Mouse (Mus musculus) forebrain, embryonic 13.5 days (tissue): ENCODE measurements around the gene Frat1. TPM values are rescaled to one million over a fixed set of nuclear protein-coding genes. Genes with fewer than 3 reads are reported as not detected.
"Not testable (repeated sequence)": the region's sequence is repeated elsewhere in the genome, so short reads cannot be mapped to it uniquely, and the experiment has no call there.

Experiments
- ATAC-seq: fragments of 200-750 bp; cut with Nextera tagmentation; 2 replicates; pipeline ENCODE4 v1.8.0; 2017
- H3K27ac ChIP-seq: fragments of 300-500 bp; sonication (generic); 2 replicates; pipeline ENCODE4 v1.5.1; 2015; ENCODE audit warnings: inconsistent platforms, mild to moderate bottlenecking, moderate library complexity
- H3K27me3 ChIP-seq: fragments of 300-500 bp; sonication (generic); 2 replicates; pipeline ENCODE4 v1.6.1; 2015; ENCODE audit warnings: mild to moderate bottlenecking, inconsistent platforms
- H3K36me3 ChIP-seq: fragments of 300-500 bp; sonication (generic); 2 replicates; pipeline ENCODE4 v1.6.1; 2015; ENCODE audit warnings: mild to moderate bottlenecking, inconsistent platforms; ENCODE audit not compliant: poor library complexity, severe bottlenecking
- H3K4me1 ChIP-seq: fragments of 300-500 bp; sonication (generic); 2 replicates; pipeline ENCODE4 v1.6.1; 2015; ENCODE audit warnings: inconsistent platforms
- H3K4me2 ChIP-seq: fragments of 300-500 bp; sonication (generic); 2 replicates; pipeline ENCODE4 v1.6.1; 2015; ENCODE audit warnings: inconsistent platforms, mild to moderate bottlenecking, moderate library complexity
- H3K4me3 ChIP-seq: fragments of 300-500 bp; sonication (generic); 2 replicates; pipeline ENCODE4 v1.5.1; 2015; ENCODE audit warnings: mild to moderate bottlenecking, inconsistent platforms
- H3K9ac ChIP-seq: fragments of 300-500 bp; sonication (generic); 2 replicates; pipeline ENCODE4 v1.6.1; 2015; ENCODE audit warnings: mild to moderate bottlenecking, inconsistent platforms
- H3K9me3 ChIP-seq: fragments of 300-500 bp; sonication (generic); replicated peaks from 2 replicates; pipeline ENCODE4 v1.6.1; 2016; ENCODE audit warnings: inconsistent platforms
- WGBS: fragments of 180-500 bp; shearing (Covaris S2); methylation state at CpG from one replicate; pipeline ENCODE4 v1.1.7; 2015; 5-methylcytosine and 5-hydroxymethylcytosine counted together
- polyA plus RNA-seq: library from polyadenylated mRNA; unstranded; fragments of >200 nt; fragmentation: Nextera tagmentation; extraction: Ambion mirVana; gene quantifications from 2 replicates; pipeline ENCODE4 v1.2.1, GENCODE M21; 2015

Gene Frat1
- polyA plus RNA-seq, 1 experiment from 2014 or later = 25.7 TPM

GRCm38 (mm10) chr19:41847614-41847991, 17.8 kb downstream of the Frat1 start:
- H3K27ac ChIP-seq = peak overlapping the region; percentile 93
- H3K4me2 ChIP-seq = peak overlapping the region; percentile 95
- peak; percentile 61 for ATAC-seq
- not testable (repeated sequence) for H3K9me3 ChIP-seq, H3K27me3 ChIP-seq, H3K36me3 ChIP-seq
- peaks cover 44% of the 10 kb centered on the region for H3K4me1 ChIP-seq
- peak overlapping the region; percentile 94 for H3K9ac ChIP-seq
- under 1% methylated on average over 41 of the region's 53 CpGs for WGBS
- peak overlapping the region; percentile 90 for H3K4me3 ChIP-seq

DNA sequence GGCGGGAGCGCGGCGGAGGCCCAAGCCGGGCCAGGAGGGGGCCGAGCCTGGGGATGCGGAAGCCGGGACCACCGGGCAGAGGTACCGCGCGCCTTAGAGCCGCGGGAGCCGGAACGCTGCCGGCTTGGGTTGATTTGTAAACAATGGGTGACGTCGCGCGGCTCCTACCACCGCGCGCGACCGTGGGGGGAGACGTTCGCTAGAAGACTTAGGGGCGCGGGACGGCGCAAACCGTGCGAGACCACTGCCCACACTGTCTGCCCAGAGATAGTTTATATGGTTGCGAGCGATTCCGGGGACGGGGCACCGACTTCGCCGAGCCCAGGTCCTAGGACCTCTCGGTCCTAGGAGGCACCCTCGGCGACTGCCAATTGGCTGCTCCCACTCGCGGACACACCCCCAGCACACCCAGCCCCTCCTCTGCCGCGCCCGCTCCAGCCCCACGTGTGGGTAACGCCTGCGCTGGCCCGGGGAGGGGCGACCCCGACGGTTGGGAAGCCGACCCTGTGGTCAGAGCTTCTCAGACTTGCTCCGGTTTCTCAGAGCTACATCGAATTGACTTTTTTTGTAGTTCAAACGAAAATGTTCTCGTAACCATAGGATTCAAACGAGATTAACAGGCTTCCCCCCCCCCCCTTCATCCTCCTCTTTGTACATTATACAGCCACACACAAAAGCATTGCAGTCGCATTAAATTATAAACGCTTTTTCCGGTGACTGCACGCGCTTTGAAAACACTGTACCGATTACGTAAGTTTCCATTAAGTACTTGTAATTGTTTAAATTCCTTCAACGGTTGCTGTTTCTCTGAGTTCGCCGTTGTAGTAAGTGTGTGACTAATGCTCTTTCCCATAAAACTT, 18.5 kb downstream of the Frat1 start, which contains the start of gene Frat2:
Gene Frat2 (minus strand): TSS at position 141 of the 860 bp plus-strand sequence.
- WGBS = under 1% methylated on average over 70 of the region's 72 CpGs
- H3K9me3 ChIP-seq = no peaks in the 10 kb centered on the region; the same call in 1 of the 2 replicates
- H3K4me1 ChIP-seq = peaks cover 44% of the 10 kb centered on the region
- peak within 1 kb of the TSS; percentile 94 for H3K9ac ChIP-seq
- peak; percentile 96 for ATAC-seq
- H3K4me2 ChIP-seq = peak within 1 kb of the TSS; percentile 95
- H3K27ac ChIP-seq = peak within 1 kb of the TSS; percentile 93
- no peaks in the 10 kb centered on the region for H3K36me3 ChIP-seq
- peak within 1 kb of the TSS; percentile 90 for H3K4me3 ChIP-seq
- no peaks in the 10 kb centered on the region for H3K27me3 ChIP-seq

- Histone ChIP-seq H3K9ac (no peak overlapping the region), H3K27ac (peak overlapping the region; percentile 92), H3K36me3 (no peaks in the 10 kb centered on the region), H3K9me3 (no peaks in the 10 kb centered on the region; the same call in 1 of the 2 replicates), H3K27me3 (no peaks in the 10 kb centered on the region), H3K4me1 (peaks cover 42% of the 10 kb centered on the region), H3K4me3 (no peak overlapping the region), H3K4me2 (peak overlapping the region; percentile 47)
- no peak for ATAC-seq
- 5% methylated on average over 6 of the region's 6 CpGs for WGBS
These were observed 20.4 kb downstream of the Frat1 start for GRCm38 (mm10) chr19:41850021-41850718.

- H3K4me2 ChIP-seq = peak overlapping the region; percentile 47
- 0 out of 2 replicates have a peak overlapping the region, but pooled peaks have one; percentile 7 for H3K4me3 ChIP-seq
- no peak for ATAC-seq
- H3K27ac ChIP-seq = peak overlapping the region; percentile 92
- H3K9me3 ChIP-seq = no peaks in the 10 kb centered on the region; the same call in 1 of the 2 replicates
- peak overlapping the region; percentile 50 for H3K9ac ChIP-seq
- H3K36me3 ChIP-seq = no peaks in the 10 kb centered on the region
- WGBS = 10% methylated on average over 14 of the region's 14 CpGs
- peaks cover 35% of the 10 kb centered on the region for H3K4me1 ChIP-seq
- H3K27me3 ChIP-seq = no peaks in the 10 kb centered on the region
These were observed 21.2 kb downstream of the Frat1 start for GRCm38 (mm10) chr19:41850719-41851543.

GRCm38 (mm10) chr19:41852423-41852822, 22.7 kb downstream of the Frat1 start:
- no peak overlapping the region for H3K4me2 ChIP-seq
- ATAC-seq = no peak
- WGBS = 88% methylated on average over 4 of the region's 4 CpGs

GRCm38 (mm10) chr19:41857086-41857762, 27.5 kb downstream of the Frat1 start:
- Histone ChIP-seq H3K27ac (no peak overlapping the region), H3K4me2 (no peak overlapping the region), H3K36me3 (peaks cover 9% of the 10 kb centered on the region), H3K4me3 (no peak overlapping the region), H3K9me3 (no peaks in the 10 kb centered on the region; the same call in 1 of the 2 replicates), H3K27me3 (no peaks in the 10 kb centered on the region), H3K9ac (no peak overlapping the region), H3K4me1 (0 out of 2 replicates have a peak, but pooled peaks cover 4% of the 10 kb centered on the region)
- 91% methylated on average over 5 of the region's 5 CpGs for WGBS
- ATAC-seq = no peak

More at GRCm38 (mm10) chr19:41852423-41852822, 22.7 kb downstream of the Frat1 start:
- Histone ChIP-seq H3K27me3 (no peaks in the 10 kb centered on the region), H3K9me3 (no peaks in the 10 kb centered on the region; the same call in 1 of the 2 replicates), H3K9ac (no peak overlapping the region), H3K4me1 (peaks cover 26% of the 10 kb centered on the region), H3K27ac (no peak overlapping the region), H3K4me3 (no peak overlapping the region), H3K36me3 (no peaks in the 10 kb centered on the region)

- Histone ChIP-seq H3K36me3 (peaks cover 16% of the 10 kb centered on the region), H3K4me2 (no peak overlapping the region), H3K27me3 (no peaks in the 10 kb centered on the region), H3K4me1 (0 out of 2 replicates have a peak, but pooled peaks cover 4% of the 10 kb centered on the region), H3K9me3 (no peaks in the 10 kb centered on the region; the same call in 1 of the 2 replicates), H3K27ac (no peak overlapping the region), H3K4me3 (no peak overlapping the region), H3K9ac (no peak overlapping the region)
- 88% methylated on average over 3 of the region's 3 CpGs for WGBS
- no peak for ATAC-seq
These were observed 28.1 kb downstream of the Frat1 start for GRCm38 (mm10) chr19:41857816-41858310.

DNA sequence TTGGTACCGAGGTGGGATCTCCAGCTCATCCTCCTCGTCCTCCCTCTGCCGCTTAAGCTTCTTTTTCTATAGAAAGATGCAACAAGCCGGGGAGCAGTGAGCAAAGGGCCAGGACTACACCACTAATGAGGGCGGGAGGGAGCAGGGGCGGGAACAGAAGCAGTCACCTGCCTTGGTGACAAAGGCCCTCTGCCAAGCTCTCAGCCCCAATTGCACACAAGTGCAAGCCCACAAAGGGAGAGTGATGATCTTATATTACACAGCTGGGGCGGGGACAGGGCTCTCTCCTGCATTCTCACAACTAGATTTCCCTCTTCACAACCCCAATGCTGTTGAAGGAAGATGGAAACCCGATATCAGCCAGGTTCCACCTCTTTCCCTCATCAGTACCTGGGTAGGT, 36.9 kb downstream of the Frat1 start:
- Histone ChIP-seq H3K27ac (no peak overlapping the region), H3K9me3 (no peaks in the 10 kb centered on the region), H3K36me3 (peaks cover 96% of the 10 kb centered on the region), H3K4me3 (no peak overlapping the region), H3K4me2 (no peak overlapping the region), H3K4me1 (no peaks in the 10 kb centered on the region), H3K9ac (no peak overlapping the region), H3K27me3 (no peaks in the 10 kb centered on the region)
- no peak for ATAC-seq
- WGBS = 90% methylated on average over 8 of the region's 8 CpGs

DNA sequence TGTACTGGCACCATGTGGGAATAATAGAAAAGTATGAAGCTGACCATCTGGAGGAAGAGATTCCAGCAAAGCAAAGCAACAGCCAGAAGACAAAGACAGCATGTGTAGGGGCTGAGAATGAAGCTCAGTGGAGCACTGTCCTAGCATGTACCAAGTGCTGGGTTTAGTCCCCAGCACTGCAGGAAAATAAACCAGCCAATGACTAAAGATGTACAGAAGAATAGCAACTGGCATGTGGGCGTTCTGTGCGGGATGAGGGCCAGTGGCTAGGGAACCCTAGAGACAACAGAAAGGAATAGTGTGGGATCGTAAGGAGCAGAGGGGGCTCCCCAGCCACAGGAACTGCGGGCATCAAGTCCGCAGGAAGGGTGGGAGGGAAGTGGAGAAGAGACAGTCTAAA, 39.5 kb downstream of the Frat1 start:
- Histone ChIP-seq H3K27me3 (no peaks in the 10 kb centered on the region), H3K36me3 (peaks cover 96% of the 10 kb centered on the region), H3K4me1 (no peaks in the 10 kb centered on the region), H3K9me3 (no peaks in the 10 kb centered on the region), H3K27ac (no peak overlapping the region), H3K4me2 (no peak overlapping the region), H3K4me3 (no peak overlapping the region), H3K9ac (no peak overlapping the region)
- 95% methylated on average over 5 of the region's 5 CpGs for WGBS
- no peak for ATAC-seq

GRCm38 (mm10) chr19:41869946-41870345, 40.2 kb downstream of the Frat1 start:
- not testable (repeated sequence) for H3K4me2 ChIP-seq, H3K4me3 ChIP-seq, ATAC-seq, H3K27me3 ChIP-seq, H3K27ac ChIP-seq, H3K4me1 ChIP-seq, H3K9ac ChIP-seq, H3K9me3 ChIP-seq
- 92% methylated on average over 5 of the region's 5 CpGs for WGBS
- peaks cover 97% of the 10 kb centered on the region for H3K36me3 ChIP-seq

- Histone ChIP-seq H3K4me1 (no peaks in the 10 kb centered on the region), H3K27me3 (no peaks in the 10 kb centered on the region), H3K36me3 (peaks cover 97% of the 10 kb centered on the region), H3K4me3 (no peak overlapping the region), H3K27ac (no peak overlapping the region), H3K9me3 (no peaks in the 10 kb centered on the region), H3K4me2 (no peak overlapping the region), H3K9ac (no peak overlapping the region)
- 94% methylated on average over 2 of the region's 2 CpGs for WGBS
- no peak for ATAC-seq
These were observed 42.5 kb downstream of the Frat1 start for GRCm38 (mm10) chr19:41872285-41872684.
